Mouse (Mus musculus) limb, embryonic 11.5 days (tissue): ENCODE measurements around the gene Trim2. TPM values are rescaled to one million over a fixed set of nuclear protein-coding genes. Genes with fewer than 3 reads are reported as not detected.

ENCODE experiments used
- ATAC-seq: fragments of 200-750 bp; cut with Nextera tagmentation; 2 replicates; pipeline ENCODE4 v1.8.0; 2017; ENCODE audit warnings: low read depth; ENCODE audit not compliant: insufficient number of reproducible peaks, low FRiP score, low TSS enrichment
- DNase-seq: peaks from one replicate; pipeline ENCODE4 v3.0.0-alpha.2; 2015; ENCODE audit warnings: low spot score
- H3K27ac ChIP-seq: fragments of 300-500 bp; sonication (generic); replicated peaks from 2 replicates; pipeline ENCODE4 v1.5.1; 2014; ENCODE audit warnings: low read depth, mild to moderate bottlenecking, low read length
- H3K27me3 ChIP-seq: fragments of 300-500 bp; sonication (generic); 2 replicates; pipeline ENCODE4 v1.6.1; 2014; ENCODE audit warnings: mild to moderate bottlenecking, low read length, mixed read lengths; ENCODE audit not compliant: control insufficient read depth, insufficient read depth
- H3K36me3 ChIP-seq: fragments of 300-500 bp; sonication (generic); 2 replicates; pipeline ENCODE4 v1.6.1; 2014; ENCODE audit warnings: mild to moderate bottlenecking, low read length, moderate library complexity, mixed read lengths; ENCODE audit not compliant: control insufficient read depth, insufficient read depth
- H3K4me1 ChIP-seq: fragments of 300-500 bp; sonication (generic); 2 replicates; pipeline ENCODE4 v1.6.1; 2014; ENCODE audit warnings: low read length, mixed read lengths; ENCODE audit not compliant: control insufficient read depth, insufficient read depth
- H3K4me2 ChIP-seq: fragments of 300-500 bp; sonication (generic); 2 replicates; pipeline ENCODE4 v1.6.1; 2014; ENCODE audit warnings: low read depth, mild to moderate bottlenecking, moderate library complexity; ENCODE audit not compliant: severe bottlenecking
- H3K4me3 ChIP-seq: fragments of 300-500 bp; sonication (generic); 2 replicates; pipeline ENCODE4 v1.5.1; 2014; ENCODE audit warnings: low read depth, low read length
- H3K9ac ChIP-seq: fragments of 300-500 bp; sonication (generic); 2 replicates; pipeline ENCODE4 v1.6.1; 2014; ENCODE audit warnings: mild to moderate bottlenecking, low read length
- H3K9me3 ChIP-seq: fragments of 300-500 bp; sonication (generic); 2 replicates; pipeline ENCODE4 v1.6.1; 2016; ENCODE audit warnings: low read length; ENCODE audit not compliant: control insufficient read depth
- WGBS: fragments of 180-500 bp; shearing (Covaris S2); extraction: QIAGEN DNeasy Blood & Tissue Kit; methylation state at CpG from one replicate; pipeline ENCODE4 v1.1.7; 2014; 5-methylcytosine and 5-hydroxymethylcytosine counted together
- polyA plus RNA-seq: library from polyadenylated mRNA; unstranded; fragments of >200 nt; fragmentation: Nextera tagmentation; extraction: Ambion mirVana; gene quantifications from 2 replicates; pipeline ENCODE4 v1.2.1, GENCODE M21; 2014

Trim2 gene
- polyA plus RNA-seq, 1 experiment from 2014 or later, result 12.4 TPM

DNA sequence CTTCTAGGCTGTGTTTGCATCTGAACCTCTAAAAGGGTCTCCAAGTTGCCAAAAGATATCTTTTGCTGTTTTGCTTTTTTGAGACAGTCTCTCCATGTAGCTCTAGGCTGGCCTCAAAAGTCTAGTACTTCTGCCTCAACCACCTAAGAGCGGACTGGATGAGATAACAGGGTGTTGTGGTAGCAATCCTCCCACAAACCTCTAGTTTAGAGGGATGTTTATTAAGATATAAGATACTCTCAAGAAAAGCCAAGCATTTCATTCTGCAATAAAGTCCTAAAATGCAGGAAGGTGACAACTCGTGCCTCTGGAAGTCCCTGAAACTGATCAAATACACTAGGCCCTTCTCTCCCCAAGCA, 52.2 kb downstream of the Trim2 start:
- Histone ChIP-seq H3K9me3 (no peaks in the 10 kb centered on the region), H3K27me3 (no peaks in the 10 kb centered on the region), H3K4me3 (no peak overlapping the region), H3K4me1 (peaks cover 10% of the 10 kb centered on the region), H3K36me3 (no peaks in the 10 kb centered on the region), H3K4me2 (no peak overlapping the region), H3K9ac (no peak overlapping the region), H3K27ac (no peak overlapping the region)
- no peak for ATAC-seq
- no peak for DNase-seq
- WGBS, result 96% methylated on average over 2 of the region's 2 CpGs

DNA sequence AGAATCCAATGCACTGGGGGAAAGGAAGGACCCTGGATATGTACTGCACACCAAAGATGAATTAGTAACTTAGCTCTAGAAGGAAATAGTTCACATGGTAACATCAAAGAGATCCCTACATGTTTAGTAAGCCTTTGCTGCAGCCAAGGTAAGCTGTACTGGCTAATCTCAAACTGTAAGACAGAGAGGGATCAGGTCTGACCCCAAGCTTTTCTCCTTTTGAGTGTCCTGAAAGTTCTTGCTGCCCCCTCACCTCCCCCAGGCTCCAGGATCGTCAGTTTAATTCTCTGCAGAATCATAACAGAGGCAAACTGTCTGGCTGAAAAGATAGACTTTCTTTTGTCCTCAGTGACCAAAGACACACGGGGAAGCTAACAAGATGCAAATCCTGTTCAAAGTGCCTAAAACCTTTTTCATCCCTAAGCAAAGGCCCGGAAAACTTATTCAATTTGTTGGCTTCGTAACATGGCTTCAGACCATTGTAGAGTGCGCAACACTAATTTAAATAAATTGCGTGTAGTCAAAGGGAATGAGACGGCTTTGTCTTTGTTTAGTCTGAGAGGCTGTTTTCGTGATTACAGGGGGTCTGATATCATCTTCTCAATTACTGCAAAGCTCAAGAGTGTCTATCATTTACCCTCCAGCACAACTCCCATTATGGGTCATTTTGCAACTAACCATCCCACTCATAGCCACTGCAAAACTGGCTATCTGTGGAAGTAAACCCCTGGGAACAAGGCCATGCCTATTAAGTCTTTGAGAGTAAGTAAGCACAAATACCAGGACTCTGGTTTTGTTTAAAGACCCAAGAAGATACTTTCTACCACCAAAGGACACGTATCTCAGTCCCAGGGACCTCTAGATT, 52.8 kb downstream of the Trim2 start:
- Histone ChIP-seq H3K9me3 (no peaks in the 10 kb centered on the region), H3K9ac (no peak overlapping the region), H3K4me3 (no peak overlapping the region), H3K27me3 (no peaks in the 10 kb centered on the region), H3K4me2 (no peak overlapping the region), H3K36me3 (no peaks in the 10 kb centered on the region), H3K27ac (no peak overlapping the region), H3K4me1 (peaks cover 10% of the 10 kb centered on the region)
- DNase-seq (no peak), ATAC-seq (no peak)
- WGBS, result 76% methylated on average over 9 of the region's 9 CpGs

DNA sequence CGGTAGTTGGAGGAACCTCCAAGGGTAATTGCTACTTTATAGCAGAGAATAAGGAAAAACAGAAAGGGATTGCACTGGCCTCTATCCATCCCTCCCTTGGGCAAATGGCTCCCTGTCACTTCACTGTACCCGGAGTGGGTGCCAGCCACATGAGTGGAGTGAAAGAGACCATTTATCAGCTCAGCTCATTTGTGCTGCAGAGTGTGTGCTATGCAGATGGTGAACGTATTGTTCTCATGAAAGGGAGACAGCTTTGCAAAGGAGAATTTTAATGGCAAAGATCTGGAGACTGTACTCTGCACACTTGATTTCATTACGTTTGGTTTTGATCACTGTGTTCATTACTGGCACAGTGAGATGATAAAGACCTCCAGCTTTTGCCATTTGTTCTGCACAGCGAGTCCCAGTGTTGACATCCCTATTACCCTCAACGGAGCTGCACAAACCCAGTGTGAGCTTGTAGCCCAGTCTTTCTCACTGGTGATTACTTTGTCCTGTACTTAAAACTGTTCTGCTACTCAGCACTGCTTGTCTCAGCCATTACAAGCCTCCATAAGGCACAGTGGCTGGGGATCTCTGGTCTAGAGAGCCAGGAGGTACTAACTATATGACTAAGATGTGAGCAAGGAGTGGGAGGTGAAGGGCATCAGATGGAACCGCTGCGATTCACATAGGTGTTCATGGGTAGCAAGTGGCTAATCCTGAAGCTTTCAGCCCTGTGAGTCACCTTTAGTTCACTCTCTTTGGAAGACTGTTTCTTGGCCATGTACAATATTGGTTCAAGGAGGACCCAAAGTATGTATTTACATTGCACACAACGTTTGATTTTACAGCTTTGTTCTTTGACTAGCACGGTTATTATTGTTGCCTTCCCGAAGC, 53.7 kb downstream of the Trim2 start:
- H3K36me3 ChIP-seq, result no peaks in the 10 kb centered on the region
- ATAC-seq (no peak), DNase-seq (no peak)
- H3K9ac ChIP-seq, result no peak overlapping the region
- H3K4me3 ChIP-seq, result no peak overlapping the region
- no peak overlapping the region for H3K27ac ChIP-seq
- H3K9me3 ChIP-seq, result no peaks in the 10 kb centered on the region
- H3K27me3 ChIP-seq, result no peaks in the 10 kb centered on the region
- H3K4me1 ChIP-seq, result peaks cover 5% of the 10 kb centered on the region; the same call in 1 of the 2 replicates
- no peak overlapping the region for H3K4me2 ChIP-seq
- WGBS, result 69% methylated on average over 11 of the region's 11 CpGs

DNA sequence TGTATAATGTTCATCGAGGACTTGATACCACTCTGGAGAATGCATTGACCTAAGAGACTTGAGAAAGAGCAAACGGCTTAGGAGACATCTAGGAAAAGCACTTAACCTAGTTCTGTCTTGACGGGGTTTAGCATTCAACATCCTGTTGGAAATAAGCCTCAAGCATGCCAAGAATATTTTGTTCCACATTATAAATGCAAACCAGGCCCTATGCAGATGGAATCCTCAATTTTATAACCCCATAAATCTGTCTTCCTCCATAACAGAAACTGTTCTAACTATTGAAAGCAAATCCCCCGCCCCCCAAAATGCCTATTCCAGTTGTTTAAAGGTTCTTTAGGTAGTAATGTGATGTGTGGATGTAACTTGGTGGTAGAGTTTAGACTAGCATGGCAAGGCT, 55.0 kb downstream of the Trim2 start:
- no peak for DNase-seq
- no peak for ATAC-seq
- no peaks in the 10 kb centered on the region for H3K27me3 ChIP-seq
- WGBS, result 72% methylated on average over 4 of the region's 4 CpGs
- H3K36me3 ChIP-seq, result no peaks in the 10 kb centered on the region
- no peaks in the 10 kb centered on the region for H3K9me3 ChIP-seq
- no peak overlapping the region for H3K27ac ChIP-seq
- H3K4me3 ChIP-seq, result no peak overlapping the region
- no peak overlapping the region for H3K9ac ChIP-seq
- H3K4me1 ChIP-seq, result peaks cover 5% of the 10 kb centered on the region; the same call in 1 of the 2 replicates
- no peak overlapping the region for H3K4me2 ChIP-seq

DNA sequence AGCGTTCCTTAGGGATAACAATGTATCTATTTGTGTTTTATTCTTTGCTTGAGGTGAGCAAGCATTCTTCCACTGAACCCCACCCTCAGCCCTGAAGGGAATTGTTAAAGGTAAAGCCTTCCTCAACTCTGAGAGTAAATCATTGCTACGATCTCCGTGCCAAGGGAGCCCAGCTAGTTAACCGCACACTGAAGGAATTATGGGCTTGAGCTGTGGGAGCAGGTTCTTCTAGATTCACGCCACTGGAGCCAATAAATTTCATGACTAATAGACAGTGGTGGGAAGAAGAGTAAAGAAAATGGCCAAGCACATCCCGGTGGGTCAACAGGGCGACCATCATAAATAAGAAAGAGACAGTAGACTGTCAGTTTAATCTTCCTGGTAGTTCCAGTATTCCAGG, 56.4 kb downstream of the Trim2 start:
- H3K4me3 ChIP-seq, result no peak overlapping the region
- H3K4me1 ChIP-seq, result peaks cover 5% of the 10 kb centered on the region; the same call in 1 of the 2 replicates
- H3K27me3 ChIP-seq, result no peaks in the 10 kb centered on the region
- H3K9me3 ChIP-seq, result no peaks in the 10 kb centered on the region
- H3K4me2 ChIP-seq, result no peak overlapping the region
- H3K27ac ChIP-seq, result no peak overlapping the region
- 80% methylated on average over 7 of the region's 7 CpGs for WGBS
- no peak overlapping the region for H3K9ac ChIP-seq
- ATAC-seq (no peak), DNase-seq (no peak)
- no peaks in the 10 kb centered on the region for H3K36me3 ChIP-seq

DNA sequence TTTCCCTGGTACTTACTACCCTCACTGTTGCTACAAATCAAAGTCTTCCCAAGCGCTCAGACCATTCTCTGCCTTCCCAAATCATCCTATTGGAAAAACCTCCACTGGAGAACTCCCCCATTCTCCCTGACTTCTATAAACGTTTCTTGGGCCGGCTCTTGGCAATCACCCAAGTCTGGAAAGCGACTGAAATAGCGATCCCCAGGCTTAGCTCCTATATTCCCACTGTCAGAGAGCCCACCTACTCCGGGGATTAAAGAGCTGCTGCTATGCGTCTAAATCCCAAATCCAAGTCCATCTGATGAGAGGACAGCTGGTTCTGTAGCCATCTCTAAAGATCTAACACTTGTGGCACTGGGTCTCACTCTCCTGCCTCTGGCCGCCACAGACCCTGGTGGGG, 58.9 kb downstream of the Trim2 start:
- Histone ChIP-seq H3K36me3 (no peaks in the 10 kb centered on the region), H3K4me2 (no peak overlapping the region), H3K4me1 (peaks cover 1% of the 10 kb centered on the region; the same call in 1 of the 2 replicates), H3K27ac (no peak overlapping the region), H3K9me3 (no peaks in the 10 kb centered on the region), H3K27me3 (no peaks in the 10 kb centered on the region), H3K4me3 (no peak overlapping the region), H3K9ac (no peak overlapping the region)
- no peak for ATAC-seq
- 77% methylated on average over 8 of the region's 8 CpGs for WGBS
- DNase-seq, result no peak

DNA sequence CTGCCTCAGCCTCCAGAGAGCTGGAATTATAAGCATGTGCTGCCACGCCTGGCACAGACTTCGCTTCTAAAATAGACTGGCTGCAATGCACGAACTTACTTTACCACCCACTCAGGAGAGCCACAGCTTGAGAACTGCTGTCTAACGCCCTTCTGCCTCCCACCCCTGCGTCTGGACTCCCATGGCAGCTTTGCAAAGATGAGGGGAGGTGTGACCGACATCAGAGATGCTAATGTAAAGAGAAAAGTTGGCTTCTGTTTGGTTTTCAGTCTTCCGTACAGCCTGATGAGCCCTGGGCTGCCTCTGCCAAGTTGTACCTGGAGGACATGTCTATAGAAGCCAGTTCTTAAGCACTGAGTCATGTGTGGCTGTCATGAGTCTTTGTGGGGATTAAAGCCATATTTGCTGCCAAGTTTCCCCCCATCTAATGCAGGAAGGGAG, 60.2 kb downstream of the Trim2 start:
- Histone ChIP-seq H3K9me3 (no peaks in the 10 kb centered on the region), H3K4me1 (no peaks in the 10 kb centered on the region), H3K27ac (no peak overlapping the region), H3K27me3 (no peaks in the 10 kb centered on the region), H3K36me3 (no peaks in the 10 kb centered on the region), H3K4me2 (no peak overlapping the region), H3K4me3 (no peak overlapping the region), H3K9ac (no peak overlapping the region)
- DNase-seq (no peak), ATAC-seq (no peak)
- WGBS, result 91% methylated on average over 7 of the region's 7 CpGs

DNA sequence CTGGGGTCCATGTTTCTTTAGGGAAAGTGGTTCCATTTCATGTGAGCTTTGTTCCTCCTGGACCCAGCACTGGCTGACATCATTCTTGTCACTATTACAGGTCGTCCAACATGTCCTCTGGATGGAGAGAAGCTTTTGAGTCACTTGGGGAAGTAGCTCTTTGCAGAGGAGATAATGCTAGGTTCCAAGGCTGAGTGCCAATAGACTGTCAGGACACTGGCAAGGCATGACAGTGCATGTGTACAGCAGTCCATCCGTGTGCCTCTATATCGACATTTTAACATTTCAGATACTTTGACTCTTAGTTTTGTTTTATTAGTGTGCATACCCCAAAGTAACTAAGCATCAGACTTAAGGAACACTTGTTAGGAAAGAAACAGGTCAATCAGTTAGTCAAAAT, 63.6 kb downstream of the Trim2 start:
- 85% methylated on average over 3 of the region's 3 CpGs for WGBS
- Histone ChIP-seq H3K36me3 (no peaks in the 10 kb centered on the region), H3K4me1 (no peaks in the 10 kb centered on the region), H3K9ac (no peak overlapping the region), H3K27ac (no peak overlapping the region), H3K4me3 (no peak overlapping the region), H3K9me3 (no peaks in the 10 kb centered on the region), H3K4me2 (no peak overlapping the region), H3K27me3 (no peaks in the 10 kb centered on the region)
- DNase-seq, result no peak
- no peak for ATAC-seq
